Mouse (Mus musculus): Measurements from ENCODE around the gene Fabp3. TPM values are rescaled to one million over a fixed set of nuclear protein-coding genes. Genes with fewer than 3 reads are reported as not detected.

The Fabp3 gene
- total and polyA plus RNA-seq, 2 experiments from 2014 or later, result 143 to 394 TPM

DNA sequence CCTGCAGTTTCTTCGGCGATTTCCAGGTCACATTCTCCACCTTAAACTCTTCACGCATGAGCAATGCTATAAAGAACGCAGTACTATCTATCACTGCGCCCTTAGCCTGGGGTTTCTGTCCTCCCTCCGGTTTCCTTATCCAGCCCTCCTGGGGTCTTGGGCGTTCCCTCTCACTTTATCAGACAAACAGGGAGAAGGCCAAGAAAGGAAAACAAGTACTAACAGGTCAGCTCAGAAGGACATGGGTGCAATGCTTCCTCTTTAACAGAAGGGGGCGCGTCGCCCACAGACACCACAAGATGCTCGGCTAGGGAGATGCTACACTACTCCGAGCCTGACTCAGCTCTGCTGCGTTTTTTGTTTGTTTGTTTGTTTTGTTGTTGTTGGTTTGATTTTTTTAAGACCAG lies 11.3 kb upstream of the Fabp3 start:
- ATAC-seq (ENCODE audit: low FRiP score) (no peak), DNase-seq (ENCODE audit: low spot score) (peak; percentile 60)
- no peak overlapping the region for H3K4me3 ChIP-seq (ENCODE audit: low read depth, low read length)
- no peaks in the 10 kb centered on the region for H3K4me1 ChIP-seq (ENCODE audit: insufficient read depth, low read length)
- H3K36me3 ChIP-seq (ENCODE audit: insufficient read depth, low read length), result no peaks in the 10 kb centered on the region
- H3K27ac ChIP-seq (ENCODE audit: low read depth, low read length), result no peak overlapping the region
- H3K27me3 ChIP-seq (ENCODE audit: insufficient read depth, low read length), result no peaks in the 10 kb centered on the region
- H3K9ac ChIP-seq (replicated peaks; ENCODE audit: low read length, poor library complexity, severe bottlenecking), result no peak overlapping the region
- WGBS, result 20% methylated on average over 13 of the region's 13 CpGs
- H3K4me2 ChIP-seq (ENCODE audit: low read depth, low read length, poor library complexity, severe bottlenecking), result no peak overlapping the region
- H3K9me3 ChIP-seq (ENCODE audit: low read length), result no peaks in the 10 kb centered on the region
- peak; percentile 75 for TF ChIP-seq CTCF (IDR thresholded peaks at IDR 0.05)

DNA sequence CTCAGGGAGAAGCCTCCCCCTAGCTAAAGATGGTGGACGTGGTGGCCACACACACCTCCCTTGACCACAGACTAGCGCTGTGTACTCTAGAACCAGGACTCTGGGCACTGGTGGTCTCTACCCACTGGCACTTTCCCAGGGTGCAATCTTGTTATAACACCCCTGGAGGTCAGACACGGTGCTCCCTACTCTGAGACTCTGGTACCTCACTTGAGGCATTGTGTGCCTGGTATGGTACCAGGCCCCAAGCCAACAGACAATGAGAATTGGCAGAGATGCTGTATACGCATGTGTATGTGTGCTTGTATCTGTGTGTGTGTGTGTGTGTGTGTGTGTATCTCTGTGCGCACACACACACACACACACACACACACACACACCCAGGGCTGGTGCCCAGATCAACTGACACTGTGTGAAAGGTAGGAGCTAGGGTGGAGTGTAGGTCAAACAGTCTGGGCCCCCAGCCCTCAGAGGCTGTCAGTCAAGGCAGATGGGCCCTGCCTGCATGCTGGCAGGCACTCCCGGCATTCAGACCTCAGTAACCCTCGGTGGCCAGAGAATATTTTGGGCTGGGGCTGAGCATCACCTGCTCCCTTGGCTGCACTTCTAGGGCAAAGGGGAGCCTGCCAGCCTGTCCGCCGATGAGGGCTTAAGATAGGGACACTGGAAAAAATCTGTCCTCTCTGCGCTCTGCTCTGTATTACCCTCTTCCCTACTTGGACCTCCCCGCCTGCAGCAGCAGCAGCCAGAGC lies 9.3 kb upstream of the Fabp3 start:
- TF ChIP-seq CTCF (IDR thresholded peaks at IDR 0.05), result no peak
- Histone ChIP-seq H3K27ac (ENCODE audit: low read depth, low read length) (no peak overlapping the region), H3K9me3 (ENCODE audit: low read length) (no peaks in the 10 kb centered on the region), H3K4me3 (ENCODE audit: low read depth, low read length) (no peak overlapping the region), H3K36me3 (ENCODE audit: insufficient read depth, low read length) (no peaks in the 10 kb centered on the region), H3K4me2 (ENCODE audit: low read depth, low read length, poor library complexity, severe bottlenecking) (no peak overlapping the region), H3K4me1 (ENCODE audit: insufficient read depth, low read length) (no peaks in the 10 kb centered on the region), H3K27me3 (ENCODE audit: insufficient read depth, low read length) (no peaks in the 10 kb centered on the region), H3K9ac (replicated peaks; ENCODE audit: low read length, poor library complexity, severe bottlenecking) (no peak overlapping the region)
- DNase-seq (ENCODE audit: low spot score) (no peak), ATAC-seq (ENCODE audit: low FRiP score) (no peak)
- 80% methylated on average over 11 of the region's 11 CpGs for WGBS

DNA sequence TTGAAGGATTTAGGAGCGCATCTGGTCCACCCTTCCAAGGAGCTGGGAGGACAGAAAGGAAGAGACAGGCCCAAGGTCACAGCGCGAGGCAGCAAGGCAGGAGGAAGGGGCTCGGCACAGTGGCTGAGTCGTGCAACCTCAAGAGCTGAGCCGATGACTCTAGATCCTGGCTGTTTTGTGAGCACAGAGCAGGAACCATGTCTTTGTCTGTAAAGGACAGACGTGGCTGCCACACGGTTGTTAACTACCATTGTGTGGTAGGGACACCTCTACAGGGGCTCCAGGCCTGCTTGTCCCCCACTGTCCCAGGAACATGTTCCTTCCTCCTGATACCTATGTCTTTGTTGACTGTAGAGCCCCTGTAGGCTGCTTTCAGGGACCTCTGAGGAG lies 8.8 kb upstream of the Fabp3 start:
- TF ChIP-seq CTCF (IDR thresholded peaks at IDR 0.05), result no peak
- DNase-seq (ENCODE audit: low spot score), result no peak
- H3K36me3 ChIP-seq (ENCODE audit: insufficient read depth, low read length), result no peaks in the 10 kb centered on the region
- no peak overlapping the region for H3K27ac ChIP-seq (ENCODE audit: low read depth, low read length)
- no peak overlapping the region for H3K4me3 ChIP-seq (ENCODE audit: low read depth, low read length)
- H3K9me3 ChIP-seq (ENCODE audit: low read length), result no peaks in the 10 kb centered on the region
- 64% methylated on average over 8 of the region's 8 CpGs for WGBS
- no peak overlapping the region for H3K4me2 ChIP-seq (ENCODE audit: low read depth, low read length, poor library complexity, severe bottlenecking)
- H3K27me3 ChIP-seq (ENCODE audit: insufficient read depth, low read length), result no peaks in the 10 kb centered on the region
- no peak for ATAC-seq (ENCODE audit: low FRiP score)
- no peak overlapping the region for H3K9ac ChIP-seq (replicated peaks; ENCODE audit: low read length, poor library complexity, severe bottlenecking)
- 0 out of 2 replicates have a peak, but pooled peaks cover 2% of the 10 kb centered on the region for H3K4me1 ChIP-seq (ENCODE audit: insufficient read depth, low read length)

DNA sequence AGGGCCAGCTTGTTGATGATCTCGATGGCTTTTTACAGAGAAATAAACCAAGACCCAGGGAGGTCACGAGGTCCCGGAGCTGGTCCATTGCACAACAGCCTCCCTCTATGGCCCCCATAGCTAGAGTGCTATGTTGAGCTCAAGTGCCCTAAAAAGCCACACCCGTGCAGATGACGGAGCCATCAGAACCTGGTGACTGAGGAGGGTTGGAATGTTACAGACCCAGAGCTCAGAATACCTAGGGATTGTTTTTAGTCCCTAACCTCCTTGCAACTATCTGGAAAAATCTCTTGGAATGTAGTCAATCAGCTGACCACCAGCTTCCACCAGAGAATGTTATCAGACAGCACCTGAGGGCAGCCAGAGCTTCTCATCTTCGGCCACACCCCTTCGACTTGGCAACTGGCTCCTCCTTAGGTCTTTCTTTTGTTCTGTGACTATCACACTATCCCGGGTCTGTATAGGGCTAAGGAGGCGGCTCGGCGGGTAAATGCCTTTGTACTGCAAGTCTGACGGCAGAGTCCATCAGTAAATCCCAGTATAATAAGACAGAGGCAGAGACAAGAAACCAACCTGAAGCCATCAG lies 6.0 kb upstream of the Fabp3 start:
- WGBS, result 57% methylated on average over 12 of the region's 12 CpGs
- Histone ChIP-seq H3K36me3 (ENCODE audit: insufficient read depth, low read length) (no peaks in the 10 kb centered on the region), H3K9me3 (ENCODE audit: low read length) (no peaks in the 10 kb centered on the region), H3K4me3 (ENCODE audit: low read depth, low read length) (no peak overlapping the region), H3K4me1 (ENCODE audit: insufficient read depth, low read length) (0 out of 2 replicates have a peak, but pooled peaks cover 10% of the 10 kb centered on the region), H3K27me3 (ENCODE audit: insufficient read depth, low read length) (0 out of 2 replicates have a peak, but pooled peaks cover 3% of the 10 kb centered on the region), H3K9ac (replicated peaks; ENCODE audit: low read length, poor library complexity, severe bottlenecking) (no peak overlapping the region), H3K4me2 (ENCODE audit: low read depth, low read length, poor library complexity, severe bottlenecking) (no peak overlapping the region), H3K27ac (ENCODE audit: low read depth, low read length) (no peak overlapping the region)
- ATAC-seq (ENCODE audit: low FRiP score) (no peak), DNase-seq (ENCODE audit: low spot score) (no peak)
- no peak for TF ChIP-seq CTCF (IDR thresholded peaks at IDR 0.05)

DNA sequence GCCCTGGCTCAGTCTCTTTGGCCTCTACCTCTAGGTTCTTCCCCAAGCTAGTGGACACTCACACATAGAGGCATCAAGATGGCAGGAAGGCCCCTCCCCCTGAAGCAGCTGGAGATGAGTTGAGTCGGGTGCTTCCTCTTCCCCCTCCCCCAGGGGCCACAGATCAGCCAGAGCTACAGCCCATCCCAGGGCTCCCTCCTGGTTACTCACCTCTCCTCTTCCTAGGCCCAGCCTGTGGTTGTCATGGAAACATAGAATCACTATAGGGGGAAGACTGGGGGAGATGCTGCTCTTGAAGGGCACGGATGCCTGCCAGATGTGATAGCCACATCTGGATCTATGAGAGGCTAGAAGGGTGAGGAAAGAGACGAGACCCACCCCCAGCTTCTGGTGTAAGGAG lies 3.6 kb upstream of the Fabp3 start:
- no peak for TF ChIP-seq CTCF (IDR thresholded peaks at IDR 0.05)
- WGBS, result 24% methylated on average over 3 of the region's 3 CpGs
- ATAC-seq (ENCODE audit: low FRiP score), result no peak

More for the DNA sequence above, 3.6 kb upstream of the Fabp3 start:
- H3K4me2 ChIP-seq (ENCODE audit: low read depth, low read length, poor library complexity, severe bottlenecking), result no peak overlapping the region
- H3K36me3 ChIP-seq (ENCODE audit: insufficient read depth, low read length), result no peaks in the 10 kb centered on the region
- no peaks in the 10 kb centered on the region for H3K9me3 ChIP-seq (ENCODE audit: low read length)
- H3K4me1 ChIP-seq (ENCODE audit: insufficient read depth, low read length), result 0 out of 2 replicates have a peak, but pooled peaks cover 10% of the 10 kb centered on the region
- 0 out of 2 replicates have a peak overlapping the region, but pooled peaks have one; percentile 3 for H3K9ac ChIP-seq (replicated peaks; ENCODE audit: low read length, poor library complexity, severe bottlenecking)
- H3K27me3 ChIP-seq (ENCODE audit: insufficient read depth, low read length), result 0 out of 2 replicates have a peak, but pooled peaks cover 3% of the 10 kb centered on the region
- DNase-seq (ENCODE audit: low spot score), result no peak
- no peak overlapping the region for H3K27ac ChIP-seq (ENCODE audit: low read depth, low read length)
- no peak overlapping the region for H3K4me3 ChIP-seq (ENCODE audit: low read depth, low read length)
